Mouse (Mus musculus) lung, postnatal 14 days (tissue): Measurements from ENCODE around the gene Fam240b.
A peak's percentile ranks its signal among the peaks of the same experiment; 100 is the strongest.
"Not testable (repeated sequence)": the region's sequence is repeated elsewhere in the genome, so short reads cannot be mapped to it uniquely, and the experiment has no call there.

Experiments
- DNase-seq: peaks from one replicate; pipeline ENCODE4 v3.0.0; 2021

Fam240b gene

GRCm38 (mm10) chr13:64497692-64498091 is at the start of gene Fam240b:
Gene Fam240b, minus strand, starts transcription at chr13:64497792.
- DNase-seq: no peak

- no peak for DNase-seq
Observed at GRCm38 (mm10) chr13:64530139-64530538, 32.5 kb upstream of the Fam240b start.

- no peak for DNase-seq
Observed at GRCm38 (mm10) chr13:64526515-64527285, 29.1 kb upstream of the Fam240b start.

DNA sequence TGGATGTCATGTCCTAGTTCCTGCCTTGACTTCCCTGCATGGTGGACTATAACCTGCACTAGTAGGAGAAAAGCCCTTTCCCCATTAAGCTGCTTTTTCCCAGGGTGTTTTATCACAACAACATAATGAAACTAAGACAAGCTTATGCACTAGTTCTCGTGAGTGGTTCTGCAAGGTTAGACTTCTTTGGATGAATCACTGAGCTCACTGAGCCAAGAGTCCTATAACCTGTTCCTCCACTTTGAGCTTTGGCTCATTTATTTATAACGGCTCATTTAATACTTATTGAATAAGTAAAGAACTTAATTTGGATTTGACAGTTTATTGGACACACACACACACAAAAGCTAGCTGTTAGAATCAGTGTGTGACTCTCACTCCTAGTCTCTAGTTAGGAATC is 16.7 kb upstream of the Fam240b start:
- no peak for DNase-seq

DNA sequence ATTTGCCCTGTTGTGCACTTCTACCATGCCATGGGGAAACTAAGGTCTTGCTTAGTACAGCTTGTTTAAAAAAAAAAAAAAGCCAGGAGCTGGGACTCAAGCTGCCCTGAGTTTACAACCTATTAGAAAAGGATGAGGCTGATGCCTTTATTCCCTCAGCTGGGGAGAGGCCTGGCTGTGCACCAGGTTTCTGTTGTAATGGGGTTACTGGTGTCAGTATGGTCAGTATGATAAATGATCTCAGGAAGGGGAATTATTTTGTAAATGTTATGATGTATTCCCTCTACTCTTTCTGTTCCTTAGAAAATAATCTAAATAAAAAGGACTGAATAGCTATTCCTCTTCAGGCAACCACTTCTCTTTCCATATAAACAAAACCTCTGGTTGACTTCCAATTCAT is 14.0 kb upstream of the Fam240b start:
- no peak for DNase-seq

DNA sequence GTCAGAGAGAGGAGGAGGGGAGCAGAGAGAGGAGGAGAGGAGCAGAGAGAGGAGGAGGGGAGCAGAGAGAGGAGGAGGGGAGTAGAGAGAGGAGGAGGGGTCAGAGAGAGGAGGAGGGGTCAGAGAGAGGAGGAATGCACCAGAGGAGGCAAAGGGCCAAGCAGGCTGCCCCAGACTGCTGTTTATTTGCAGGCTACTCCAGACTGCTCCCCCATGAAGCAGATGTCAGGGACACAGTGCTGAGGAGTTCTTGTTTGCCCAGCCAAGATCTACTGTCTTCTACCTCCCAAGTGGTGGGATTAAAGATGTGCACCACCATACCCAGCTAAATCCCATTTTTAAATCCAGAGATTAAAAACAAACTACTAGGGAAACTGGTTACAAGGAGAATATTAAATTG is 9.8 kb upstream of the Fam240b start:
- peak; percentile 24 for DNase-seq

DNA sequence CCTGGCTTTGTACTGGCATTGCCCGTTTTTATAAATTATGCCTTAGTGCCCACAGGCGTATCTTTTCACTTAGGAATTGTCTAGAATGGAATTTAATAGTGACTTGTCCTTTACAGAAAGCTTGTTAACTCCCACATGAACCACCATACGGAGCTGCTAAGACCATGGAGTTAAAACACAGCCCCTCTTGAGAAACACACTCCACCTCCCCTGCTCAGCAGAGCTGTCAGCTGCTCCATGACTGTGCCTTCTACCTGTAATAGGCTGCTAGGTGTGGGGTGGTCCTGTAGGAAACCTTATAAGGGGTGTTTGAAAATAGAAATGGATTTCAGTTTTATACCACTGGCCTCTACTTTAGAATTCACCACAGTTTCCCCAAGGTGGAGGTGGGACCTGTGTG is 5.2 kb upstream of the Fam240b start:
- DNase-seq: no peak

- DNase-seq: no peak
Observed at GRCm38 (mm10) chr13:64493586-64493985, 4.0 kb downstream of the Fam240b start.

- no peak for DNase-seq
Observed at GRCm38 (mm10) chr13:64489886-64490285, 7.7 kb downstream of the Fam240b start.

GRCm38 (mm10) chr13:64479960-64480359 is 17.6 kb downstream of the Fam240b start:
- no peak for DNase-seq

GRCm38 (mm10) chr13:64477968-64478367 is 19.6 kb downstream of the Fam240b start:
- DNase-seq: no peak

- peak; percentile 16 for DNase-seq
Observed at GRCm38 (mm10) chr13:64467886-64468285, 29.7 kb downstream of the Fam240b start.

DNA sequence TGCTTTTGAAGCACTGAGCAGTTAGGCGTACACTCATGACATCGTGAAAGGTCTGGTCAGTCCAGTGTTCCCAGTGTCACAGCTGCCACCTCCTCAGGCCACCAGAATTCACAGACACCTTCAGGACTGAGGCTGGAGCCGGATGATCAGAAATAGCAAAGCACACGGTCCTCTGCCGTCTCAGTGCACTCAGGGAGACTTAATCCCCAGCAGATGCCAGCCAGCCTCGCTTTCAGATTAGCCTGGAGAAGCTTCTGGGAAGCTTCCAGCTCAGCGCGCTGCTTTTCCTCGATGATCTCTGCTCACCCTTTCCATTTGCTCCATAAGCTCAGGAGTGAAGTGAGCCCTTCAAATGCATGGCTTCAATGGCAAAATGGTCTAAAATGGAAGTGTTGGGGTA is 32.4 kb downstream of the Fam240b start:
- DNase-seq: no peak

GRCm38 (mm10) chr13:64462581-64462980 is 35.0 kb downstream of the Fam240b start:
- DNase-seq: no peak

DNA sequence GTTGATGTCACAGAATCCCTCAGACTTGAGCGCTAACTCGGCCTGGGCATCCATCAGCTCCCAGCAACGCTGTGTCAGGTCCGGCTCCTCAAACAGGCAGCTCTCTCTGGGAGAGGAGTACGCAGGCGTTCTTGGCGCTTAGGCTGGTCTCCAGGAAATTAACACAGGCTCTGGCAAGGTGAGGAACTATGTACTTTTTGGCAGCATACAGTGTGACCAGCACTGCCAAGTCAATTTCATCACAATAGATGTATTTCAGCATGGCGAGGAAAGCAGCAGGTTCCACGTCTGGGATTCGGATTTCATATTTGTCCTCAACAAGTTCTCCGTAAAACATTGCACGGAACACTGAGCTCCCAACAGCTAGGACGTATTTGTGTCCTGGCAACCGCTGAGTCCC is 39.4 kb downstream of the Fam240b start:
- DNase-seq: no peak

GRCm38 (mm10) chr13:64457225-64457978 is 40.2 kb downstream of the Fam240b start:
- not testable (repeated sequence) for DNase-seq

DNA sequence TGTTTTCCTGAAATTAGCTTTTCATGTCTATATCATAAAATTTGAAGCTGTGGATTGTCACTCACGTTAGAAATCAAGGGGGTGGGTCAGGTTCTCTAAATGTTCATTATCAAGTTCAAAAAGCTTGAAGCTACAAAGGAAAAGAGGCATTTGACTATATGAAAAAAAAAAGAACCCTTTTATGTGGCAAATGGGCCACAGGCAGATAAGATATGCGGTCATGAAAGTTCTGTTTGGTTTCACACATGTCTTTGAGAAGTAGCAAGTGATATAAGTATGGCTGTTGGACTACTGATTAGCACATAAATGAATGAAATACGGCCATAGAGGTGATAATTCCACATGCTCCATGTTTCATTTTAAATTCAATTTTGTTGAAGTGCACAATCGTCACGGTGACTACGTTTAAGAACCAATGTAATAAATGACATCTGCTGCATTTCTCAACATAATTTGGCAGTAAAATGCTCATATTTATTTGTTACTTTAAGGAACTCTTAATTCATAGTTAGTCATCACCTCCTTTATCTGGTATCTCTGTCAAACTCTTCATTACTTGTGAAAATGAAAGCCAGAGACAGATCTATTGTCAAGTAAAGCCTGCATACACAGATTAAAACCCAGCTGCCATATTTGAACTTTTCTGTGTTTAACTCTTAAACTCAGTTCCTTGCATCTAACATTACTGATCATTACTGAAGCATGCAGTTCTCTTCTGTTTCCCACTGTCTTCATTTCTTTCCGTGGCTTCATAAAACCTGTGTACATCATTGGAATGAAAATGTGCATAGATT is 47.4 kb downstream of the Fam240b start:
- DNase-seq: no peak

GRCm38 (mm10) chr13:64448729-64449128 is 48.9 kb downstream of the Fam240b start:
- no peak for DNase-seq

GRCm38 (mm10) chr13:64447947-64448346 is 49.6 kb downstream of the Fam240b start:
- peak; percentile 23 for DNase-seq

- no peak for DNase-seq
Observed at GRCm38 (mm10) chr13:64445254-64445920, 52.2 kb downstream of the Fam240b start.

- peak; percentile 65 for DNase-seq
Observed at GRCm38 (mm10) chr13:64443263-64443894, 54.2 kb downstream of the Fam240b start.

- no peak for DNase-seq
Observed at GRCm38 (mm10) chr13:64440592-64440991, 57.0 kb downstream of the Fam240b start.
